Mouse (Mus musculus): ENCODE data around the gene Tceanc.

The Tceanc gene

GRCm38 (mm10) chrX:166479365-166479983 is 38.9 kb downstream of the Tceanc start, which contains the start of gene Rab9:
Gene Rab9, minus strand, starts transcription at chrX:166479867.
- peak; percentile 92 for DNase-seq

DNA sequence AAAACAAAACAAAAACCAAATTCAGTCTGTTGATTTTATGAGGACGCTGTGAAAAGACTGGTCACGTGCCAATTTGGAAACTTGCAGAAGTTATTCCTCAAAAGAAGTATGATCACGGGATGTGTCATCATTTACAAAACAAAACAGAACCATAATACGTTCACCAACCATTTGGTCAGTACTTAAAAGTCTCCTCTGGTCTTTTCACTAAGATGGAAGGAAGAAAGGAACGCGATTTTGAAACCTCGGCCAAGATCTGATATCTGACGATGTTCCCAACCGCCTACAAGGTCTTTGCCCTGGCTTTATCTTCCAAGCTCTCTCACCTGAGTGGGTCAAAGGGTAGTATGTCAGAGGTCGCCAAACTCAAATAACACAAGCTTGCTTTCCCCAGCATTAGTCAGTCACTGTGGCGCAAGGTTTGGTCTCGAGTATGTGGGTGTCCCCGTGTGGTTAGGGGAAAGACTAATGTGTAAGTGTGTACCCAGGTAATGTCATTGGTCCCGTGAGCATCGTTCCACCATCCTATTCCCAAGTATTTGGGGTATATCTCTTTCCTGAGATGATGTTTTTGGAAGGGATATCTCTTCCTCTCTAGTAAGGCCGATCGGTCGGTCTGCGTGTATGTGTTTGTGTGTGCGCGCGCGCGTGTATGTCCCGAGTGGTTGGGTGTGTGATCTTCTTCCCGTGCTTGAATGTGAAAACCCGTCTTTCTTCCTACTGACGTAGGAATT is 39.6 kb downstream of the Tceanc start:
- peak; percentile 26 for DNase-seq

DNA sequence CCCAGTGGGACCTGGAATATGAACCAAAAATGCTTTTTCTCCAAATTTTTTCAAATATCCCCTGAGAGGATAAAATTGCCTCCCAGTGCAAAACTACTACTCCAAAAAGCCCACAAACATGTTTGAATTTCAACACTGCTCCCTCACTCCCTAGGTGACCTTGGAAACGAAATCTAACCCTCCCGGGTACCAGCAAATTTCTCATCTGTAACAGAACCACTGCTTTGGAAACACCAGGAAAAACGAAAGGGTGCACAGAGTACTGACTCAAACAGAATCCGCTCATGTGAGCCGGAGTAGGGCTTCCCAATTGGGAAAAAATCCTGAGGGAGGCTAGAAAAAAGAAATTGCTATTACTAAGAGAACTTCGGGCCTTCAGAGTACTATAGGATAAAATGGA is 41.0 kb downstream of the Tceanc start:
- DNase-seq, result no peak

GRCm38 (mm10) chrX:166472612-166473011 is 45.8 kb downstream of the Tceanc start:
- DNase-seq, result no peak

DNA sequence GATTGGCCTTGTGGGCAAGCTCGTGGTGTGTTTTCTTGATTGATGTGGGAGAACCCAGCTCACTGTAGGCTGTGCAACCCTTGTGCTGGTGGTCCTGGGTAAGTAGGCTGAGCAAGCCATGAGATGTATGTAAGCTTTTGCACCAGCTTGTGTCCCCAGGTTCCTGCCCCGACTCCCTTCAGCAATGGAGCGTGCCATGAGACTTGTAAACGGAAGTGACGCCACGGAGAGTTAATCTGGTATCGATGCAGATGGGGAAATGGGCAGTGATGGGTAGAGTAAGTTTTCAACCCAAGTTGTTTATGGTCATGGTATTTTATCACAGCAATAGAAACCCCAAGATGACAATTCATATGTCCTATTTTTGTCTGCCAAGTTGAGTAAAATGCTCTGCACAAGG is 50.0 kb downstream of the Tceanc start:
- no peak for DNase-seq

- no peak for DNase-seq
These were observed 62.8 kb downstream of the Tceanc start for GRCm38 (mm10) chrX:166455525-166455924.

DNA sequence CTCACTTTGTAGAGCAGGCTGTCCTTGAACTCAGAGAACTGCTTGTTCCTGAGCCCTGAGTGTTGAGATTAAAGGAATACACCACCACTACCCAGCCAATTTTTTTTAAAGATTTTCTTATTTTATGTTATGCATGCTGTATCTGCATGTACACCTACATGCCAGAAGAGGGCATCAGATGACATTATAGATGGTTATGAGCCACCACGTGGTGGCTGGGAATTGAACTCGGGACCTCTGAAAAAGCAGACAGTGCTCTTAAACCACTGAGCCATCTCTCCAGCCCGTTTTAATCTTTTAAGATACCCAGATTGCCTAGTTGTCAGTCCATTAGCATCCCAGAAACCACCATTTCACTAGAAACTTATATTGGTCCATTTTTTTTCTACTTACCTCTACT is 64.0 kb downstream of the Tceanc start:
- DNase-seq, result no peak

DNA sequence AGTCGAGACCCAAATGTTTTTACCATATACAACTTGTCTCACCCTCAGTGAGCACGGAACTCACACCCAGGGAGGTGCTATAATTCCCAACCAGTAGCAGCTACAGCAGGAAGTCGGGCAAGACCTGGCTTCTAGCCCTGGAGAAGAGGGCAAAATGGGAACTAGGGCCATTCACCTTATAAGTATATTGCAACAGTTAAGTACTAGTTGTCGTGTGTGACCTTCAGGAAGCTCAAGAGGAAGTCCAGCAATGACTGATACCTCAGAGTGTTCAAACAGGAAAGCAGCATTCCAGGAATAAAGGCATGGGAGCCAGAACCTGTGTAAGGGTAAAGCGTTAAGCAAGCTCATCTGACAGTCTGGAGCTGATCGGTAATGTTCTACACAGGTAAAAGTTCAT is 64.8 kb downstream of the Tceanc start:
- no peak for DNase-seq
